Mouse (Mus musculus): ENCODE results near the gene Tmem74b. TPM values are rescaled to one million over a fixed set of nuclear protein-coding genes. Genes with fewer than 3 reads are reported as not detected.

Gene Tmem74b
- total RNA-seq (2021) = 1 to 10 TPM; 4.6 to 4.7 TPM

GRCm38 (mm10) chr2:151701231-151702145, at the start of gene Tmem74b:
TSS of gene Tmem74b (plus strand) at chr2:151702008.
- peak in 1 of 2 experiments; percentile 14 for DNase-seq (ENCODE audit: extremely low spot score in 1 of 2, low spot score in 1 of 2)

GRCm38 (mm10) chr2:151652053-151652452, 49.8 kb upstream of the Tmem74b start:
- no peak for DNase-seq (ENCODE audit: extremely low spot score in 1 of 2, low spot score in 1 of 2)

GRCm38 (mm10) chr2:151668433-151668832, 33.4 kb upstream of the Tmem74b start, which contains the start of gene Rad21l:
TSS of gene Rad21l (minus strand) at chr2:151668533.
- no peak for DNase-seq (ENCODE audit: extremely low spot score in 1 of 2, low spot score in 1 of 2)

- DNase-seq (ENCODE audit: extremely low spot score in 1 of 2, low spot score in 1 of 2) = no peak
Measured at GRCm38 (mm10) chr2:151670026-151670967, 31.5 kb upstream of the Tmem74b start.

- no peak for DNase-seq (ENCODE audit: extremely low spot score in 1 of 2, low spot score in 1 of 2)
Measured at GRCm38 (mm10) chr2:151670968-151671329, 30.9 kb upstream of the Tmem74b start.

GRCm38 (mm10) chr2:151676234-151676633, 25.6 kb upstream of the Tmem74b start:
- peak in 1 of 2 experiments; percentile 16 for DNase-seq (ENCODE audit: extremely low spot score in 1 of 2, low spot score in 1 of 2)

GRCm38 (mm10) chr2:151682357-151682756, 19.5 kb upstream of the Tmem74b start:
- peak in 1 of 2 experiments; percentile 21 for DNase-seq (ENCODE audit: extremely low spot score in 1 of 2, low spot score in 1 of 2)

- DNase-seq (ENCODE audit: extremely low spot score in 1 of 2, low spot score in 1 of 2) = no peak
Measured at GRCm38 (mm10) chr2:151682976-151683375, 18.8 kb upstream of the Tmem74b start.

GRCm38 (mm10) chr2:151702146-151702850, 490 bp downstream of the Tmem74b start:
- peak; percentile 37 to 41 for DNase-seq (ENCODE audit: extremely low spot score in 1 of 2, low spot score in 1 of 2)

GRCm38 (mm10) chr2:151702851-151703190, 1.0 kb downstream of the Tmem74b start:
- peak in 1 of 2 experiments; percentile 13 for DNase-seq (ENCODE audit: extremely low spot score in 1 of 2, low spot score in 1 of 2)

GRCm38 (mm10) chr2:151712647-151713046, 10.8 kb downstream of the Tmem74b start:
- DNase-seq (ENCODE audit: extremely low spot score in 1 of 2, low spot score in 1 of 2) = no peak

GRCm38 (mm10) chr2:151715526-151715925, 13.7 kb downstream of the Tmem74b start:
- no peak for DNase-seq (ENCODE audit: extremely low spot score in 1 of 2, low spot score in 1 of 2)

- no peak for DNase-seq (ENCODE audit: extremely low spot score in 1 of 2, low spot score in 1 of 2)
Measured at GRCm38 (mm10) chr2:151716318-151717055, 14.7 kb downstream of the Tmem74b start.

GRCm38 (mm10) chr2:151724094-151724493, 22.3 kb downstream of the Tmem74b start:
- DNase-seq (ENCODE audit: extremely low spot score in 1 of 2, low spot score in 1 of 2) = no peak

GRCm38 (mm10) chr2:151733151-151733865, 31.5 kb downstream of the Tmem74b start:
- no peak for DNase-seq (ENCODE audit: extremely low spot score in 1 of 2, low spot score in 1 of 2)

GRCm38 (mm10) chr2:151735422-151735821, 33.6 kb downstream of the Tmem74b start:
- DNase-seq (ENCODE audit: extremely low spot score in 1 of 2, low spot score in 1 of 2) = no peak

- no peak for DNase-seq (ENCODE audit: extremely low spot score in 1 of 2, low spot score in 1 of 2)
Measured at GRCm38 (mm10) chr2:151738460-151738859, 36.7 kb downstream of the Tmem74b start.

- DNase-seq (ENCODE audit: extremely low spot score in 1 of 2, low spot score in 1 of 2) = no peak
Measured at GRCm38 (mm10) chr2:151739081-151739480, 37.3 kb downstream of the Tmem74b start.

- no peak for DNase-seq (ENCODE audit: extremely low spot score in 1 of 2, low spot score in 1 of 2)
Measured at GRCm38 (mm10) chr2:151739505-151739904, 37.7 kb downstream of the Tmem74b start.

Data from layer of hippocampus, postnatal 25 days (tissue).